Mouse (Mus musculus): ENCODE data around the gene 0610009B22Rik. TPM values are rescaled to one million over a fixed set of nuclear protein-coding genes. Genes with fewer than 3 reads are reported as not detected.

Gene 0610009B22Rik
- polyA plus RNA-seq, 1 experiment from 2014 or later = 103 TPM

Other genes with a start within 250 kb of the 0610009B22Rik start
- gene Phykpl, start 104.1 kb downstream of the 0610009B22Rik start, polyA plus RNA-seq (2014; fragmentation: Nextera tagmentation; extraction: Ambion mirVana) = 9.9 and 11.7 TPM in 2 replicates
- gene Hnrnpab, start 82.0 kb downstream of the 0610009B22Rik start, polyA plus RNA-seq (2014; fragmentation: Nextera tagmentation; extraction: Ambion mirVana) = 329 and 397 TPM in 2 replicates
- gene Nhp2, start 69.1 kb downstream of the 0610009B22Rik start, polyA plus RNA-seq (2014; fragmentation: Nextera tagmentation; extraction: Ambion mirVana) = 104 and 112 TPM in 2 replicates
- 81.8 and 93.5 TPM in 2 replicates for gene Rmnd5b, start 53.0 kb downstream of the 0610009B22Rik start, polyA plus RNA-seq (2014; fragmentation: Nextera tagmentation; extraction: Ambion mirVana)
- gene N4bp3, start 38.0 kb downstream of the 0610009B22Rik start, polyA plus RNA-seq (2014; fragmentation: Nextera tagmentation; extraction: Ambion mirVana) = 16.2 and 17.7 TPM in 2 replicates
- gene D930048N14Rik, start 37.9 kb downstream of the 0610009B22Rik start, polyA plus RNA-seq (2014; fragmentation: Nextera tagmentation; extraction: Ambion mirVana) = 1.7 and 1.8 TPM in 2 replicates
- 21.1 and 22.8 TPM in 2 replicates for gene Sec24a, start 74.8 kb upstream of the 0610009B22Rik start, polyA plus RNA-seq (2014; fragmentation: Nextera tagmentation; extraction: Ambion mirVana)
- 228 and 250 TPM in 2 replicates for gene Sar1b, start 74.8 kb upstream of the 0610009B22Rik start, polyA plus RNA-seq (2014; fragmentation: Nextera tagmentation; extraction: Ambion mirVana)
- 0.44 and 0.52 TPM in 2 replicates for gene Jade2, start 168.8 kb upstream of the 0610009B22Rik start, polyA plus RNA-seq (2014; fragmentation: Nextera tagmentation; extraction: Ambion mirVana)